ENCODE assay signal across 8 mouse cellular contexts in the genomic region with DNA sequence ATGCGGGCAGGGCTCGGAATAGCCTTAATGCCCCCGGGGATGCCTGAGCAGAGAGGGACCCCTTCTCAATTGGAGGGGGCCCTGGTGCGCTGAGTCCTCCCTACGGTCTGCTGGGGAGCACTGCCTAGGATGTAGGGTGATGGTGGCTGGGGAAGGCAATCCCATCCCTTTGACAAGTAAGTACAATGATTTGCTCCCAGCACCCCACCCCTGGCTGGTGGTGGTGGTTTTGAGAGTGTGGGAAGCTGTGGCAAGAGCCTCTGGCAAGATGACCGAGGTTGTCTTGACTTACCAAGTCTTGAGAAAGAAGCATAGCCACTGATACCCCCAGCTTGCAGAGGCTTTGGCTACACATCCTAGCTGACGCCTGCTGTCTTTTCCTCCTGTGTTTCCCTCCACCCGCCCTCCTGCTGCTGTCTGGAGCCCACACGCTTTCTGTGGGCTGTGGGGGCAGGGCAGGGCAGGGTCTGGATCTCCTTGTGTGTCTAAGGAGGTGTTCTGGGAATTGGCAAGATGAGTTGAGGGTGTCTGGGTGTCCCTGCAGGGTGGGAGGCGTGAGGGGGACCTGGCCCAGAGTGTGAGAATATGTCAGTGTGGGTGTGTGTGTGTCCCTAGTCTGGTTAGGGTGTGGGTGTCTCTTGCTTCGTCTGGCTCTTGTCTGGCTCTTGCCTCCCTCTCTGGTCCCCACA. TPM values are rescaled to one million over a fixed set of nuclear protein-coding genes. Genes with fewer than 3 reads are reported as not detected.
DNase-seq lines count a peak whose midpoint lies in the region; TF ChIP-seq lines count a peak whose summit lies in the region.

No protein-coding gene starts in this region.

- peak overlapping the region; percentile 87 for H3K27ac ChIP-seq in hindbrain, embryonic 10.5 days

- 51% methylated on average over 11 of the region's 11 CpGs for WGBS in hindbrain, embryonic 10.5 days

- DNase-seq in kidney, adult 18-20 months: peak; percentile 9
- no peak for DNase-seq in kidney, adult 9 months
- peak; percentile 79 for DNase-seq in brain, adult 2 months (ENCODE audit: low read depth, low spot score)
- DNase-seq in hindbrain, embryonic 10.5 days (ENCODE audit: low spot score): no peak
- peak; percentile 68 for DNase-seq in lung, postnatal 10 days
- DNase-seq in embryo, embryonic 10.5 days (ENCODE audit: low spot score): no peak
- no peak for DNase-seq in retina, postnatal 1 day

- no peak for TF ChIP-seq CTCF in C2C12 (IDR thresholded peaks at IDR 0.05; ENCODE audit: control insufficient read depth, insufficient read depth, insufficient read length)

- peak overlapping the region; percentile 77 for H3K4me3 ChIP-seq in C2C12 (ENCODE audit: insufficient read depth, poor library complexity, severe bottlenecking)
- H3K4me3 ChIP-seq in hindbrain, embryonic 10.5 days: peak overlapping the region; percentile 80

- no peaks in the 10 kb centered on the region for H3K9me3 ChIP-seq in hindbrain, embryonic 10.5 days

- peaks cover 100% of the 10 kb centered on the region for H3K4me1 ChIP-seq in hindbrain, embryonic 10.5 days (replicated peaks)

- peaks cover 78% of the 10 kb centered on the region for H3K79me2 ChIP-seq in C2C12 (ENCODE audit: control insufficient read depth, insufficient read depth)

- peaks cover 59% of the 10 kb centered on the region for H3K79me3 ChIP-seq in C2C12 (ENCODE audit: low read depth)

- peak overlapping the region; percentile 44 for H3ac ChIP-seq in C2C12 (ENCODE audit: control insufficient read depth, insufficient read length, low read depth)

- H3K36me3 ChIP-seq in C2C12 (ENCODE audit: control insufficient read depth, insufficient read depth): no peaks in the 10 kb centered on the region
- no peaks in the 10 kb centered on the region for H3K36me3 ChIP-seq in hindbrain, embryonic 10.5 days

- no peaks in the 10 kb centered on the region for H3K27me3 ChIP-seq in C2C12 (ENCODE audit: control insufficient read depth, insufficient read depth, insufficient read length)
- peaks cover 33% of the 10 kb centered on the region for H3K27me3 ChIP-seq in hindbrain, embryonic 10.5 days (ENCODE audit: insufficient read depth, poor library complexity, severe bottlenecking)

TF ChIP-seq in C2C12, 6 proteins besides CTCF, POLR2A, EP300 and RAD21:
- no peak for TF ChIP-seq FOSL1 (IDR thresholded peaks at IDR 0.05; ENCODE audit: insufficient read depth, low read length, poor library complexity, severe bottlenecking)
- TF ChIP-seq USF1 (IDR thresholded peaks at IDR 0.05; ENCODE audit: low read depth): no peak
- no peak for TF ChIP-seq MYOD1 (IDR thresholded peaks at IDR 0.05; ENCODE audit: control insufficient read depth, insufficient read length, low read depth)
- TF ChIP-seq MAX (IDR thresholded peaks at IDR 0.05): no peak
- TF ChIP-seq CEBPB (IDR thresholded peaks at IDR 0.05; ENCODE audit: low read depth): no peak
- no peak for TF ChIP-seq MYOG (IDR thresholded peaks at IDR 0.05; ENCODE audit: control insufficient read depth, extremely low read depth, insufficient read length)

RNA-seq across cellular contexts. Expression of gene Rara, which starts 12.5 kb away (rescaled TPM):
- polyA plus RNA-seq in C2C12 (2012; fragmentation: generic; extraction: Trizol): 31.9 TPM
- 28.4 and 53.7 TPM in 2 replicates for polyA plus RNA-seq in hindbrain, embryonic 10.5 days (2016; fragmentation: Nextera tagmentation; extraction: Ambion mirVana)

RNA-seq across cellular contexts. Expression of gene Cdc6, which starts 32.5 kb away (rescaled TPM):
- polyA plus RNA-seq in C2C12 (2012; fragmentation: generic; extraction: Trizol): 24.1 TPM
- 45.3 and 63.7 TPM in 2 replicates for polyA plus RNA-seq in hindbrain, embryonic 10.5 days (2016; fragmentation: Nextera tagmentation; extraction: Ambion mirVana)

RNA-seq across cellular contexts. Expression of gene Gjd3, which starts 42.7 kb away (rescaled TPM):
- polyA plus RNA-seq in C2C12 (2012; fragmentation: generic; extraction: Trizol): not detected
- polyA plus RNA-seq in hindbrain, embryonic 10.5 days (2016; fragmentation: Nextera tagmentation; extraction: Ambion mirVana): 0.44 TPM in 1 of 2 replicates, not detected in the other

Comparison
In these comparisons a context has a peak if more than half of its experiments do, and no peak if none do; other contexts are left out.
1. DNase-seq: peak in kidney, adult 18-20 months (single experiment), brain, adult 2 months (single experiment) and lung, postnatal 10 days (single experiment); none in kidney, adult 9 months (single experiment), hindbrain, embryonic 10.5 days (single experiment), embryo, embryonic 10.5 days (single experiment) and retina, postnatal 1 day (single experiment).